Mouse (Mus musculus): ENCODE results near the gene Pnma5.

DNA sequence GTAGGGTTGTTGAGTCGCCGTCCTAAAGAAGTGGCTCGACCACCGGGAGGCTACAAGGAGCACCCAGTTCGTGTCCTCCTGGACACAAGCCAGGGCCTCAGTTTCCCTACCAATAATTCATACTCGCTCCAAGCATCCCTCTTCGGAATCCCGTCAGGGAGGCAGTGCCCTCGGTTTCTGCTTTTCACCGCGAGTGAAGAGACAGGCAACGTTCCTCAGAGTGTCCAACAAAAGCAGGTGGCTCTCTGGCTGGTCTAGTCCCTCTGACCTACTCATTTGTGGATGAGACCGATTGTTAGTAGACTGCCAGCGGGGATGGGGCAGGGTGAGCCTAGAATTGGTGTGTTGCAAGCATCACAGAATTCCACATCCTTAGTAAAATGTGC, 49.4 kb downstream of the Pnma5 start:
- no peak for TF ChIP-seq CTCF (IDR thresholded peaks at IDR 0.05; ENCODE audit: low read depth)
- TF ChIP-seq EP300 (IDR thresholded peaks at IDR 0.05; ENCODE audit: low read depth), result no peak

Data from liver, embryonic 14.5 days (tissue).